Mouse (Mus musculus) embryonic facial prominence, embryonic 15.5 days (tissue): ENCODE measurements at regions not wholly inside any gene's neighbourhood (a gene's known extent, or its start where the extent isn't known, plus 50 kb on each side); places are given as distances from the start of the nearest gene placed in this dataset.

ENCODE experiments used
- ATAC-seq: fragments of 200-750 bp; cut with Nextera tagmentation; 2 replicates; pipeline ENCODE4 v1.8.0; 2017; ENCODE audit warnings: low read depth, moderate TSS enrichment; ENCODE audit not compliant: insufficient number of reproducible peaks, low FRiP score, low TSS enrichment
- H3K27ac ChIP-seq: fragments of 300-500 bp; sonication (generic); replicated peaks from 2 replicates; pipeline ENCODE4 v1.5.1; 2015; ENCODE audit warnings: mild to moderate bottlenecking, inconsistent platforms
- H3K27me3 ChIP-seq: fragments of 300-500 bp; sonication (generic); 2 replicates; pipeline ENCODE4 v1.6.1; 2015; ENCODE audit warnings: inconsistent platforms
- H3K36me3 ChIP-seq: fragments of 300-500 bp; sonication (generic); 2 replicates; pipeline ENCODE4 v1.6.1; 2015; ENCODE audit warnings: mild to moderate bottlenecking, inconsistent platforms
- H3K4me1 ChIP-seq: fragments of 300-500 bp; sonication (generic); 2 replicates; pipeline ENCODE4 v1.6.1; 2015; ENCODE audit warnings: inconsistent platforms
- H3K4me2 ChIP-seq: fragments of 300-500 bp; sonication (generic); replicated peaks from 2 replicates; pipeline ENCODE4 v1.6.1; 2015; ENCODE audit warnings: mild to moderate bottlenecking, inconsistent platforms
- H3K4me3 ChIP-seq: fragments of 300-500 bp; sonication (generic); replicated peaks from 2 replicates; pipeline ENCODE4 v1.5.1; 2015; ENCODE audit warnings: mild to moderate bottlenecking, inconsistent platforms
- H3K9ac ChIP-seq: fragments of 300-500 bp; sonication (generic); 2 replicates; pipeline ENCODE4 v1.6.1; 2015; ENCODE audit warnings: inconsistent platforms
- H3K9me3 ChIP-seq: fragments of 300-500 bp; sonication (generic); replicated peaks from 2 replicates; pipeline ENCODE4 v1.6.1; 2016; ENCODE audit warnings: inconsistent platforms
- WGBS: fragments of 180-500 bp; shearing (Covaris S2); methylation state at CpG from one replicate; pipeline ENCODE4 v1.1.7; 2015; 5-methylcytosine and 5-hydroxymethylcytosine counted together

DNA sequence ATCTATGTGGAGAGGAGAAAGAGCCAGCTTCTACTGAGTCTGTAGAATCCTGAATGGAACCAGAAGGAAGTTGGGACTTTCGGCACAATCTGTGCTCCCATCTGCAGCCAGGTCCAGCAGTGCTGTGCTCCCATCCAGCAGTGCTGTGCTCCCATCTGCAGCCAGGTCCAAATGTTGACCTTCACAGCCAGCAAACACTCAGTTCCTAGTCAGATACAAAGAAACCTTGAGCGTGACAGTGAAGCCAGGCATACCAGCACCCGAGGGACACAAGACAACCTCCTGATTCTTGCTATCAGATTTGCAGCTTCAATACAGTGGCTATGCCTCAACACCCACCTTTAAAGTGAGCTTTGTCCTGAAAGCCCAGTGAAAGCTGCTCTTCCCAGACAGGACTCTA is 79.4 kb upstream of the Ajap1 start:
- H3K27ac ChIP-seq: no peak overlapping the region
- no peaks in the 10 kb centered on the region for H3K9me3 ChIP-seq
- ATAC-seq: no peak
- H3K36me3 ChIP-seq: no peaks in the 10 kb centered on the region
- WGBS: 86% methylated on average over 3 of the region's 3 CpGs
- no peaks in the 10 kb centered on the region for H3K27me3 ChIP-seq
- no peak overlapping the region for H3K4me3 ChIP-seq
- no peaks in the 10 kb centered on the region for H3K4me1 ChIP-seq
- no peak overlapping the region for H3K4me2 ChIP-seq
- H3K9ac ChIP-seq: no peak overlapping the region

DNA sequence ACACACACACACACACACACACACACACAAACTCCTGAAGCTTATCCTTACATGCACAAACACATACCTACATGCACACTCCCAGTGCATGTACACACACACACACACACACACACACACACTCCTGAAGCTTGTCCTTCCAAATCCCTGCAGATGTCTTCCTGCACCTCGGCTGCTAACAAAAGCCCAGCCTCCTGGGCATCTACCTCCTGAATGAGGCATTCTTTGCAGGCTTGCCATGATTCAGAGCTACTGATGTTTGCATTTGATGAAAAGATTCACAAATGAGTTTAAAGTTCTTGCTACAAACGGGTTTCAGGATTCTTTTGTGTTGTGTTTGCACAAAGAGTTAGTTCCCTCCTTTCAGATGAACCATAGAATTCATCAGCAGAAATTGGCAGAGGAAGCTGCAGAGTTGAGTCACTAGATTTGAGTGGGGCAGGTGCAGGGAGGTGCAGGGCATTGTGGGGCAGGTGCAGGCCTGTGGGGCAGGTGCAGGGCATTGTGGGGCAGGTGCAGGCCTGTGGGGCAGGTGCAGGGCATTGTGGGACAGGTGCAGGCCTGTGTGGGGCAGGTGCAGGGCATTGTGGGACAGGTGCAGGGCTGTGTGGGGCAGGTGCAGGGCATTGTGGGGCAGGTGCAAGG is 84.8 kb upstream of the Ajap1 start:
- no peaks in the 10 kb centered on the region for H3K27me3 ChIP-seq
- no peaks in the 10 kb centered on the region for H3K36me3 ChIP-seq
- 25% methylated on average over 2 of the region's 2 CpGs for WGBS
- no peaks in the 10 kb centered on the region for H3K9me3 ChIP-seq
- no peak for ATAC-seq
- no peaks in the 10 kb centered on the region for H3K4me1 ChIP-seq
- H3K27ac ChIP-seq: no peak overlapping the region
- no peak overlapping the region for H3K4me2 ChIP-seq
- H3K9ac ChIP-seq: no peak overlapping the region
- no peak overlapping the region for H3K4me3 ChIP-seq

DNA sequence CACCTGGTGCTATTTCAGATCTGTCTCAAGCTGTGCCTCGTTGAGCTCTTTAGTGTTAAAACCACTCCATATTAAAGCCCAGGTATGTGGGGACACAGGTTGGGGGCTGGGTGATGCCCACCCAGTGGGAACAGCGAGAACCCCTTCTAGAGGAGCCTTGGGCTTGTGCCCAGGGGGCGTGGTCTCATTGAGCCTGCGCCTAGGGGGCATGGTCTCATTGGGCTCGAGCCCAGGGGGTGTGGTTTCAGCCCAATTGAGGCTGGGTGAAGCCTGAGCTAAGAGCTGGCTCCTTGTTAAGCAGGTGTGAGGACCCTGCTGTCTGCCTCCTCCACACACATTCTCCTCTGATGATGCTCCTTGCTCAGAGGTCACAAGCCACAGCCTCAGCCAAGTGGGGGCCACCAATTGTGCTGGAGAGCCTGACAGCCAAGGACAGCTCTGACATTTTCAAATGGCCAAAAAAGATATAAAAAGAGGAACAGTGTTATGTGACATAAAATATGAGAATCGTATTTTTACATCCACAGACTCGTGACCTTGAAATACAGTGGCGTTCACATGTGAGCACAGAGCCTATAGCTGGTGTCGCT is 90.7 kb upstream of the Ajap1 start:
- 55% methylated on average over 9 of the region's 9 CpGs for WGBS
- no peak overlapping the region for H3K9ac ChIP-seq
- ATAC-seq: no peak

DNA sequence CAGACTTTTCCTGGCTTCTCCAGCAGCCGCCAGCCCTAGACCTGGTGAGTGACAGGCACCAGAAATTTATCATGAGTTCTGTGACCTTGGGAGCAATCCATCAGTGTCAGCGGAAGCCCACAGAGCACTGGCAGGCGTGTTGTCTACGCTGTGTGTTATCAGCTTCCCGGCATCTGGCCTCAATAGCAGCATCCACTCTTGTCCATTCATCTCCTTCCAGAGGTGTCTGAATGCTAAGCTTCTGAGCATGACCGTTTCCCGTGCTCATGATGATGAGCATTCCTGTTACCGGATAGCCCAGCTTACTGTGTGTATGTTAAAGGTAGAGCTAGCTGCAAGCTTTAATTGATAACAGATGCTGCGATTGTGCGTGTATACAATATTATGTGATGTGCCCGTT is 110.7 kb upstream of the Ajap1 start:
- H3K9ac ChIP-seq: no peak overlapping the region
- no peaks in the 10 kb centered on the region for H3K36me3 ChIP-seq
- no peaks in the 10 kb centered on the region for H3K4me1 ChIP-seq
- no peaks in the 10 kb centered on the region for H3K9me3 ChIP-seq
- H3K27me3 ChIP-seq: no peaks in the 10 kb centered on the region
- ATAC-seq: no peak
- H3K27ac ChIP-seq: no peak overlapping the region
- H3K4me2 ChIP-seq: no peak overlapping the region
- 33% methylated on average over 11 of the region's 11 CpGs for WGBS
- H3K4me3 ChIP-seq: no peak overlapping the region

More for the DNA sequence above, 90.7 kb upstream of the Ajap1 start:
- no peak overlapping the region for H3K4me3 ChIP-seq
- no peaks in the 10 kb centered on the region for H3K36me3 ChIP-seq
- no peak overlapping the region for H3K4me2 ChIP-seq
- no peaks in the 10 kb centered on the region for H3K9me3 ChIP-seq
- H3K27ac ChIP-seq: no peak overlapping the region
- H3K27me3 ChIP-seq: peaks cover 3% of the 10 kb centered on the region; the same call in 1 of the 2 replicates
- no peaks in the 10 kb centered on the region for H3K4me1 ChIP-seq

DNA sequence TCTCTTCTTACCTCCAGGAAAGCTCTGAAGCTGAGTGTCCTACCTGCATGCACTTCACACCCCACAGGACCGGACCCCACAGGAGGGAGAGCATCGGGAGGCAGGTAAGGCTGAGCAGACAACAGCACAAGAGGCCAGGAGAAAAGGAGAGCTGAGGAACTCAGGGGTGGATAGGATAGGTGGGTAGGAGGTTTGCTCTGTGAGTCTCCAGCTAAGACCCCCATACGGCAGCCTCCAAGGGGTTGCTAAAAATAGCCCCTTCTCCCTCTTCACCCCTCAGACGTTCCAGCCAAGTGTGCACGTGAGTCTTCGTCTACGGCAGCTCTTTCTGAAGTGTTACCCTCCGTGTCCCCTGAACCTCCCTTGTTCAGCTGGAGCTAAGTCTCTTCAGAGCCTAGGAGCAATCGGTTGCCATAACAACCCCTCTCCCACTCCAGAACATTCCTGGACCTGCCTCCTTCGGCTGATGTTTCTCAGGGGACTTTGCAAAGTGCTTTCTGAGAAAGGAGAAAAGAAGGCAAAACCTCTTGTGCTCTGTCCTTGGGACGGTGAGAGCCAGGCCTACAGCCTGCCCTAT is 117.3 kb upstream of the Ajap1 start:
- Histone ChIP-seq H3K9me3 (no peaks in the 10 kb centered on the region), H3K27ac (no peak overlapping the region), H3K4me2 (no peak overlapping the region), H3K27me3 (no peaks in the 10 kb centered on the region), H3K4me3 (no peak overlapping the region), H3K36me3 (no peaks in the 10 kb centered on the region), H3K4me1 (0 out of 2 replicates have a peak, but pooled peaks cover 6% of the 10 kb centered on the region), H3K9ac (no peak overlapping the region)
- 51% methylated on average over 11 of the region's 11 CpGs for WGBS
- no peak for ATAC-seq

DNA sequence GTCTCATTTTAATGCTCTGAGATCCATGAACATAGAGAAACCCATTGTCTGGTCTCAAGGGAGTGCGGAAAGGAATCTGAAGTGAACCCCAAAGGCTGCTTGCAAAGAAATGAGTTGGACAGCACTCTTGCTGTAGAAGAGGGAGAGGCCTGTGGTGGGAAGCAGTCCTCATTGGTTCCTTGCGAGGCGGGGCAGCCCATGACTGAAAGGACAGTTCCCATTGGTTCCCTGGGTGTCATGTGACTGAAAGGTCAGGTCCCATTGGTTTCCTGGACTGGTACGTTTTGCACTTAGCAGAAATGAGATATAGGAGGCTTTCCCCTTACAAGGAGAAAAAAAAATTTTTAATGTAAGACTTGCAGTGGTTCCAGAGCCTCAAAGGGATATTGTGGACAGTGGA is 119.9 kb upstream of the Ajap1 start:
- H3K9me3 ChIP-seq: no peaks in the 10 kb centered on the region
- H3K4me3 ChIP-seq: no peak overlapping the region
- no peak overlapping the region for H3K4me2 ChIP-seq
- ATAC-seq: no peak
- no peak overlapping the region for H3K9ac ChIP-seq
- no peak overlapping the region for H3K27ac ChIP-seq
- H3K4me1 ChIP-seq: 0 out of 2 replicates have a peak, but pooled peaks cover 6% of the 10 kb centered on the region
- no peaks in the 10 kb centered on the region for H3K36me3 ChIP-seq
- WGBS: 84% methylated on average over 4 of the region's 4 CpGs
- no peaks in the 10 kb centered on the region for H3K27me3 ChIP-seq

DNA sequence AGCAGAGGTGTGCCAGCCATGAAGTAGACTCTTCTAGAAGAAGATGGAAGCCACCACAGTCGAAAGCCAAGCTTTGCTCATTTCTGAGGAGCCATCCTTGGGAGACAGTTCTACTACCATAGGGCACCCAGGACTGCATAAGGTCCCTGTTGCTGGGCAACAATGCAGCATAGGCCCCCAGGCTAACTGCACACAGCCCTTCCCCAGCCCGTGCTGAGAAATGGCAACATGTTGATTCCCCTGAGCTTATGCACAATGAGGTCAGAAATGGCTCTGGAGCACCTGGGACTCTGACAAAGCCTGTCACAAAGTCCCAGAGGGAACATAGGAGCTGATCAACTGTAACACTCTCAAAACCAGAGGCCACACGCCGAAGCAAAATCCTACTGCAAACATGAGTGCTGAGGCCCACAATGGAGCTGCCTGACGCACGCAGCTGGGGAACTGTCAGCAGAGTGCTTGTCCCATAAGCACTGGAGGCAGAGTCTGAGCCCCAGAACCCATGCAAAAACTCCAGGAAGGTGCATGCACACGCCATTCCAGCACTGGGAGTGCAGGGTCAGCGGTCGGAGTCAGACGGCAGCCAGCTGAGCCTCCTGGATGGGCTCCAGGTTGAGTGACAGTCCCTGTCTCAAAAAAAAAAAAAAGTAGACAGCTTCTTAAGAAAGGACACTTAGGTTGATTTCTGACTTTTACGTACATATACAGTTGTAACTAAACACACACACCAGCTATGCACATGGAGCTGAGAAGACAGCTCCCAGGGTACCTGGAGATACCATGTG is 120.6 kb upstream of the Ajap1 start:
- Histone ChIP-seq H3K9ac (no peak overlapping the region), H3K27me3 (no peaks in the 10 kb centered on the region), H3K27ac (no peak overlapping the region), H3K4me2 (no peak overlapping the region), H3K9me3 (no peaks in the 10 kb centered on the region), H3K4me3 (no peak overlapping the region), H3K36me3 (no peaks in the 10 kb centered on the region), H3K4me1 (0 out of 2 replicates have a peak, but pooled peaks cover 6% of the 10 kb centered on the region)
- 69% methylated on average over 11 of the region's 11 CpGs for WGBS
- no peak for ATAC-seq

DNA sequence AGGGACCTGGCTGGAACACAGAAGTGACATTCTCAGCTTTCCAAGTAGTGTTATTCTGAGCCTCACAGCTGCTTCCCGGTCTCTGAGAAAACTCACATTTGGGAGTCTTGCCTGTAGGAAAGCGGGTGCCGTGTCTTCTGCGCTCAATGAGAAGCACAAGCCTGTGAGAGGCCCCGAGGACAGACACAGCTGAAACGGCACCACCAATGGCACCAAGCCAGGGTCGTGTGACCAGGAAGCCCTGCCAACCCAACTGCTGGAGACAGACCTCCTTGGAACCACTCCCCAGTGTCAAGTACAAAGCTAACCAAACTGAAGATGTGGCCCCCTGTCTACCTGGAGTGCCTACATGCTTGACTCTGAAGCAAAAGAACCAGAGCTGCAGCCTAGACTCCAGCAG is 121.3 kb upstream of the Ajap1 start:
- no peaks in the 10 kb centered on the region for H3K36me3 ChIP-seq
- no peak overlapping the region for H3K4me2 ChIP-seq
- H3K9me3 ChIP-seq: no peaks in the 10 kb centered on the region
- ATAC-seq: no peak
- WGBS: 64% methylated on average over 7 of the region's 7 CpGs
- H3K4me3 ChIP-seq: no peak overlapping the region
- H3K27ac ChIP-seq: no peak overlapping the region
- no peaks in the 10 kb centered on the region for H3K27me3 ChIP-seq
- H3K4me1 ChIP-seq: 0 out of 2 replicates have a peak, but pooled peaks cover 6% of the 10 kb centered on the region
- no peak overlapping the region for H3K9ac ChIP-seq

DNA sequence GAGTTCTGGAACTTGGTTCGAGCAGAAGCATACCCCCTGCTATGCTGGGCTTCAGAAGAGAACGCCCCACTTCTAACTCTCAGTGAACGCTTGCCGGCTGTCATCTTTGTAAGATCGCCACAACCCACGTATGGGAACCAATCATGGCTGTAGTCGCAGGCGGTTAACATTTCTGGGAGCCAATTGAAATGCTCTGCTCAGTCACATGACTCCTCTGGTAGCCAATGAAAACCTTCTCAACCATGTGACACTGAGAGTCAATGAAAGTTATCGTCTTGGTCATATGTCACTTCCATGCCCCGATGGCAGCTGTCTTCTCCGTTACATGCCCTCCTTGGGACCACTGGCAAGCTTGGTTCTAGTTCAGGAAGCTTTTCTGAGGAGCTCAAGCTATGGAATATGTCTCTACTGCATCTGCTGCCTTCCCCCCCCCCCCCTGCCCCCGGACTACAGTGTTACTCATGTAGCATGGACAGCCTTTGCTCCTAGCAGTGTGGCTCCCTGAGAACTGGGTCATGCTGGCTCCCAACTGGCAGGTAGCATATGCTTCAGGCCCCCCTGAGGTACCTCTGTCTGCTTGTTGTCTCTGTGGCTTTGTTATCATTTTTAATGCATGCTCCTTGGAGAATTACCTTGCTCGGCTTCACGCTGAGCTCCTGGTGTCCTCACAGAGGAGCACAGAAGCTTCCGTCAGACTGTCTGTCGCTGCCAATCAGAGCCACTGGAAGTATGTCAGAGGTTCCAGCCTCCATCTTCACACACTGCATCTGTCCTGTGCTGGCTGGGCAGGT is 122.3 kb upstream of the Ajap1 start:
- Histone ChIP-seq H3K36me3 (no peaks in the 10 kb centered on the region), H3K9me3 (no peaks in the 10 kb centered on the region), H3K4me2 (no peak overlapping the region), H3K4me3 (no peak overlapping the region), H3K27ac (no peak overlapping the region), H3K27me3 (no peaks in the 10 kb centered on the region), H3K9ac (no peak overlapping the region), H3K4me1 (0 out of 2 replicates have a peak, but pooled peaks cover 3% of the 10 kb centered on the region)
- WGBS: 91% methylated on average over 16 of the region's 16 CpGs
- ATAC-seq: no peak

DNA sequence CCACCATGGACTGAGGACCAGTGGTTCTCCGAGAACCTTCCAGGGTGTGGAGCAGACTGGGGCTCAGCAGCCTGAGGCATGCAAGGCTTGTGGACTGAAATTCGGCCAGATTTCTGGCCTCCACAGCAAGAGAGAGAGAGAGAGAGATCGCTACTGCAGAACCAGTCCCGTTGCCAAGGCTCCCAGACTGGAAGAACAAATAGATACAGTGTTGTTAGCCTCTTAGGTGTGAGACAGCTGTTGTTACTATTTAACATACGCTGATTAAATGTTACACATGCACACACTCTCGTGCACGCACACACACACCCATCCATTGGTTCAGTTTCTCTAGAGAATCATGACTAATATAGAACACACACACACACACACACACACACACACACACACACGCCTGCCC is 133.4 kb upstream of the Ajap1 start:
- ATAC-seq: no peak
- H3K36me3 ChIP-seq: no peaks in the 10 kb centered on the region
- 70% methylated on average over 8 of the region's 8 CpGs for WGBS
- no peak overlapping the region for H3K9ac ChIP-seq
- no peak overlapping the region for H3K4me2 ChIP-seq
- H3K4me1 ChIP-seq: no peaks in the 10 kb centered on the region
- H3K27ac ChIP-seq: no peak overlapping the region
- no peaks in the 10 kb centered on the region for H3K9me3 ChIP-seq
- no peak overlapping the region for H3K4me3 ChIP-seq
- no peaks in the 10 kb centered on the region for H3K27me3 ChIP-seq

DNA sequence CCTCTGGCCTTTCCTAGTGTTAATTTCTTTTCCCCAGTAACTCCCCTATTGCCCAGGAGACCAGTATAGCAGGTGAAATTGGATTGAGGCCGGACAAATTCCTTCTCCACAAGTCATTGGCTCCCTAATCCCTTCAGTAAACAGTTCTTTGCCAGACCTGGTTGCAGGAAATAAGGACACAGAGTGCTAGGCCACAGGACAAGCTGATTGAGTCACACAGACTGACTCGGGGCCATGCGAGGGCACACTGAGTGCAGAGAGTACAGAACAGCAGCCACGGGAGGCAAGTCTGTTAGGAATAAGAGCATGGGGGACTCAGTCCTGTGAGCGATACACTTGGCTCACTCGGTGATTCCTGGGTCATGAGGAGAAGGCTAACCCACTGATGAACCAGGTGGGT is 134.3 kb upstream of the Ajap1 start:
- Histone ChIP-seq H3K9ac (no peak overlapping the region), H3K4me3 (no peak overlapping the region), H3K27me3 (no peaks in the 10 kb centered on the region), H3K36me3 (no peaks in the 10 kb centered on the region), H3K9me3 (no peaks in the 10 kb centered on the region), H3K4me1 (no peaks in the 10 kb centered on the region), H3K27ac (no peak overlapping the region), H3K4me2 (no peak overlapping the region)
- 79% methylated on average over 6 of the region's 6 CpGs for WGBS
- ATAC-seq: no peak
